Mouse (Mus musculus): Measurements from ENCODE around the gene Lrsam1. TPM values are rescaled to one million over a fixed set of nuclear protein-coding genes. Genes with fewer than 3 reads are reported as not detected.

Gene Lrsam1
- total and polyA plus RNA-seq, 2 experiments from 2014 or later, result 22.1 to 37.9 TPM

DNA sequence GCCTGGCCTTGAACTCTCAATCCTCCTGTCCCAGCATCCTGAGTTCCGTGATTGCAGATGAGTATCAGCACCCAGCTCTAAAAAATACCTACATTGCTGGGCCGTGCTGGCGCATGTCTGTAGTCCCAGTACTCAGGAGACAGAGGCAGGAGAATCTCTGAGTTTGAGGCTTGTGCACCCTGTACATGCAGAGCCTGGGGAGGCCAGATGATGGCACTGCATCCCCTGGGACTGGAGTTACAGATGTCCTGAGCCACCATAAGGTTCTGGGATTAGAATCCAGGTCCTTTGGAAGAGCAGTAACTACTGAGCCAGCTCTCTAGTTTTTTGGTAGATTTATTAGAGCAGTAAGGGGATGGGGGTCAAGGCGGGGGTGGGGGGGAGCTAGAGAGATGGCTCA is 20.9 kb downstream of the Lrsam1 start:
- H3K27me3 ChIP-seq (ENCODE audit: insufficient read depth, low read length), result no peaks in the 10 kb centered on the region
- no peak overlapping the region for H3K9ac ChIP-seq (replicated peaks; ENCODE audit: low read length)
- H3K9me3 ChIP-seq (ENCODE audit: low read length), result no peaks in the 10 kb centered on the region
- H3K4me1 ChIP-seq (ENCODE audit: insufficient read depth, low read length), result no peaks in the 10 kb centered on the region
- no peak overlapping the region for H3K27ac ChIP-seq
- ATAC-seq (0 out of 2 replicates have a peak, but pooled peaks have one; percentile 24), DNase-seq (ENCODE audit: low spot score) (no peak)
- WGBS, result 95% methylated on average over 4 of the region's 4 CpGs
- TF ChIP-seq CTCF (IDR thresholded peaks at IDR 0.05; ENCODE audit: low read depth), result no peak
- peaks cover 40% of the 10 kb centered on the region for H3K36me3 ChIP-seq (ENCODE audit: insufficient read depth, low read length)
- no peak overlapping the region for H3K4me2 ChIP-seq (ENCODE audit: low read depth, low read length)
- H3K4me3 ChIP-seq (ENCODE audit: low read length), result no peak overlapping the region

DNA sequence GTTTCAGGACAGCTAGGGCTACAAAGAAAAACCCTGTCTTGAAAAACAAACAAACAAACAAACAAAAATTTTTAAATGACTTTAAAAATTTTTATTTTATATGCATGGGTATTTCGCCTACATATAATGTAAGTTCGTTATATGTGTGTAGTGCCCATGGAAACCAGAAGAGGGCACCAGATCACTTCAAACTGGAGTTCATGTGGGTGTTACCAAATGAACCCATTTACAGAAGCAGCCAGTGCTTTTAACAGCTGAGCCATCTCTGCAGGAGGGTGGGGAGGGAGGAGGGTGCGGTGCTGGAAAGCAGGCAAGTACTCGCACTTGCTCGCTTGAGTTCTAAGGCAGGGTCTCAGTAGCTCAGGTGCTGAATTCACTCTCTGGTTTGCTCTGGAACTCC is 22.0 kb downstream of the Lrsam1 start:
- Histone ChIP-seq H3K27me3 (ENCODE audit: insufficient read depth, low read length) (no peaks in the 10 kb centered on the region), H3K9me3 (ENCODE audit: low read length) (no peaks in the 10 kb centered on the region), H3K4me1 (ENCODE audit: insufficient read depth, low read length) (no peaks in the 10 kb centered on the region), H3K9ac (replicated peaks; ENCODE audit: low read length) (no peak overlapping the region), H3K4me3 (ENCODE audit: low read length) (no peak overlapping the region), H3K27ac (no peak overlapping the region), H3K36me3 (ENCODE audit: insufficient read depth, low read length) (peaks cover 38% of the 10 kb centered on the region), H3K4me2 (ENCODE audit: low read depth, low read length) (no peak overlapping the region)
- TF ChIP-seq CTCF (IDR thresholded peaks at IDR 0.05; ENCODE audit: low read depth), result peak; percentile 72
- no peak for ATAC-seq
- peak; percentile 79 for DNase-seq (ENCODE audit: low spot score)
- WGBS, result 62% methylated on average over 5 of the region's 5 CpGs

DNA sequence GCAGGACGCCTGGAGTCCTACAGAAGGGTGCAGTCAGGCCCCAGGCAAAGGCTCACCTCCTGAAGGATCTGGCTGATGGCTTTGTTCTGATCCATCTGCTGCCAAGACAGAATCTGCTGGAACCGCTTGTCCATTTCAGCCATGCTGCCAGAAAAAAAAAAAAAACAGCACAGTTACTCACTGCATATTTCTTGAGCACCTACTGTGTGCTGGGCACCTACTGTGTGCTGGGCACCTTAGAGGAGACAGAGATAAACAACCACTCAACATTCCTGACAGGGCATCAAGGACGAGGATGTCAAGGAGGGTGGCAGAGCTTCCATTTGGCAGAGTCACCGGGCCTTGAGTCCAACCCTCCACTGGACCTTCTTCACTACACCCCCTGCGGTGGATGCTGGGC is 22.7 kb downstream of the Lrsam1 start:
- peaks cover 37% of the 10 kb centered on the region for H3K36me3 ChIP-seq (ENCODE audit: insufficient read depth, low read length)

DNA sequence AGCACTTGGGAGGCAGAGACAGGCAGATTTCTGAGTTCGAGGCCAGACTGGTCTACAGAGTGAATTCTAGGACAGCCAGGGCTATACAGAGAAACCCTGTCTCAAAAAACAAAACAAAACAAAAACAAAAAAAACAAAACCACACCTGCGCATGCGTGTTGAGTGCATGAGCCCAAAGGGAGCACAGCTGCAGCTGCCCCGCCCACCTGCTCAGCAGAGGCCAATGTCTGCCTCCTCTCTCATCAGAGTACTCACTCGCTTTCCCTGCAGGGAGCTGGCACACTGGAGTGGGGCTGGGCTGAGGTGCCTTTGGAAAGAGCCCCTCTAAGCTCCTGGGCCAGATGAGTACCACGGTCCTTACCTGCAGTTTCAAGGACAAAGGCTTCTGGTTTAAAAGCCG is 29.7 kb downstream of the Lrsam1 start:
- Histone ChIP-seq H3K4me1 (ENCODE audit: insufficient read depth, low read length) (no peaks in the 10 kb centered on the region), H3K27ac (no peak overlapping the region), H3K9me3 (ENCODE audit: low read length) (no peaks in the 10 kb centered on the region), H3K36me3 (ENCODE audit: insufficient read depth, low read length) (peaks cover 32% of the 10 kb centered on the region), H3K9ac (replicated peaks; ENCODE audit: low read length) (no peak overlapping the region), H3K4me3 (ENCODE audit: low read length) (no peak overlapping the region), H3K4me2 (ENCODE audit: low read depth, low read length) (no peak overlapping the region), H3K27me3 (ENCODE audit: insufficient read depth, low read length) (no peaks in the 10 kb centered on the region)
- TF ChIP-seq CTCF (IDR thresholded peaks at IDR 0.05; ENCODE audit: low read depth), result no peak
- ATAC-seq, result no peak
- 75% methylated on average over 7 of the region's 7 CpGs for WGBS
- no peak for DNase-seq (ENCODE audit: low spot score)

More for the DNA sequence above, 22.7 kb downstream of the Lrsam1 start:
- no peak for TF ChIP-seq CTCF (IDR thresholded peaks at IDR 0.05; ENCODE audit: low read depth)
- no peaks in the 10 kb centered on the region for H3K9me3 ChIP-seq (ENCODE audit: low read length)
- H3K27ac ChIP-seq, result no peak overlapping the region
- 92% methylated on average over 5 of the region's 5 CpGs for WGBS
- H3K27me3 ChIP-seq (ENCODE audit: insufficient read depth, low read length), result no peaks in the 10 kb centered on the region
- DNase-seq (ENCODE audit: low spot score), result no peak
- no peaks in the 10 kb centered on the region for H3K4me1 ChIP-seq (ENCODE audit: insufficient read depth, low read length)
- H3K9ac ChIP-seq (replicated peaks; ENCODE audit: low read length), result no peak overlapping the region
- no peak overlapping the region for H3K4me3 ChIP-seq (ENCODE audit: low read length)
- ATAC-seq, result no peak
- H3K4me2 ChIP-seq (ENCODE audit: low read depth, low read length), result no peak overlapping the region

DNA sequence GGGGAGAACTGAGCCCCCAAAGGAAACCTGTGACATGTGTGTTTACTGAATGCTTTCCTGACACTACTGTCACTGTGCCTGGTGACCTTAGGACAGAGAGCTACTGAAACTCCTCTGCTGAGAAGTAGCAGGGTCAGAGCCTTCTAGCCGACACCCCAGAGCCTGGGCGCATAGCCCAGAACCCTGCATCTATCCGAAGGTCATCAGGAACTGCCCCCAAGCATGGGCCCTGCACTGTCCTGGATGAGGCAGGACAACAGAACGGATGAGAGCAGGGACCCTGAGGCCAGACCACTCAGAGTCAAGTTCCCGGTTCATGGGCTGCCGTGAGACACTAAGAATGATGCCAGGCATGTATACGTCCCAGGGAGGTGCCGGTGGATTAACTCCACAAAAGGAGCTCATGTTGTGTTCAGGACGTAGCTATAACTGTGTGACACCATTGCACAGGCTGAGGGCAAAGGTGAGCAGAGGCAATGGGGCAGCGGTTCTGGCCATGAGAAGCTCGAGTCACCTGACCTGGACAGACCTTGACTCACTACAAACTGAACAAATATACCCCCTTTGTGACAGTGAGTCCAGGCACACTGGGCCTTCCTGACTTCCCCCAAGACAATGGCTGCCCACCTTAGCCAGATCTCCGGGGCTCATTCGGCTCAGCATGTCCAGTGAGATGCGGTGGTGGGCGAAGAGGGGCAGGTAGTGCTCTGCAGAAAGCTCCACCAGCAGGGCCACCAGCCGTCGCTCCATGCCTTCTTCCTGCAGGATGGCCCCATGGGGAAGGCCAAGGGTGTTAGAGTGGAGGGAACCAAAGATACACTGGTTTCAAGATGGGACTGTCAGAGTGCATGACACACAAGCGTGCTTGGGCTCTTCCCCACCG is 32.2 kb downstream of the Lrsam1 start:
- H3K4me1 ChIP-seq (ENCODE audit: insufficient read depth, low read length), result no peaks in the 10 kb centered on the region
- DNase-seq (ENCODE audit: low spot score) (no peak), ATAC-seq (no peak)
- H3K4me2 ChIP-seq (ENCODE audit: low read depth, low read length), result no peak overlapping the region
- no peaks in the 10 kb centered on the region for H3K27me3 ChIP-seq (ENCODE audit: insufficient read depth, low read length)
- no peak for TF ChIP-seq CTCF (IDR thresholded peaks at IDR 0.05; ENCODE audit: low read depth)
- no peak overlapping the region for H3K9ac ChIP-seq (replicated peaks; ENCODE audit: low read length)
- no peak overlapping the region for H3K27ac ChIP-seq
- H3K9me3 ChIP-seq (ENCODE audit: low read length), result no peaks in the 10 kb centered on the region
- peaks cover 26% of the 10 kb centered on the region for H3K36me3 ChIP-seq (ENCODE audit: insufficient read depth, low read length)
- H3K4me3 ChIP-seq (ENCODE audit: low read length), result no peak overlapping the region
- 85% methylated on average over 19 of the region's 19 CpGs for WGBS

DNA sequence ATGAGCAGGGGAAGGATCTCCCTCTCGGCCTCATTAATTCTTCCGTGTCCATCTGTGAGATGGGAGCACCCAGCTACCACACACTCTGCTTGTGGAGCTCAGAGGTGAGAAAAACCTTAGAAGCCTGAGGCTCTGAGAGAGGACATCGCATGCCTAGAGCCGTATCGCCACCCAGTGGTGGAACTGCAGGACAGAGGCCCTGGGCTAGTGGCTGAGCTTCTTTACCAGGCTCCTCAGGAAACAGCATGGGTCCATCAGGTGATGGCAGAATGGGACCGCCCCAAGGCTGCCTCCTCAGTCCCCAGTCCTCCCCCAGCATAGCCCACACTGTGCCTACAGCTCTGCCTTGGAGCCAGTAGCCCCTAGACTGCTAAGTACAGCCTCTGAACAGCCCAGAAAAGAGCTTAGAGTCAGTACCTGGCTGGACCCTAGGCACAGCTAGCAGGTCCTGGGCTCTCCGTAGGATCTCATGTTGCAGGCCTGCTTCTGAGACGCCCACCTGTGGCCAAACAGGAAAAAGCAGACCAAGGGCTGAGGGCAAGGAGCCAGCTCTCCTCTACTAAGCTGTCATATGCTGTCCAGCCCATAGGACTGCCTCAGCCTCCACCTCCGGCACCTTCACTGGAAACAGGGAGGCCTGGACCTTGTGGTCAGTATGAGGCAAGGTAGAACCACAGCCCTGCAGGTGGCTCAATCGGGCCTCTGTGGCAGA is 33.0 kb downstream of the Lrsam1 start:
- peak; percentile 79 for DNase-seq (ENCODE audit: low spot score)
- H3K4me2 ChIP-seq (ENCODE audit: low read depth, low read length), result no peak overlapping the region
- H3K9me3 ChIP-seq (ENCODE audit: low read length), result no peaks in the 10 kb centered on the region
- peak; percentile 78 for ATAC-seq
- H3K27me3 ChIP-seq (ENCODE audit: insufficient read depth, low read length), result no peaks in the 10 kb centered on the region
- H3K4me1 ChIP-seq (ENCODE audit: insufficient read depth, low read length), result no peaks in the 10 kb centered on the region
- peaks cover 31% of the 10 kb centered on the region for H3K36me3 ChIP-seq (ENCODE audit: insufficient read depth, low read length)
- peak; percentile 90 for TF ChIP-seq CTCF (IDR thresholded peaks at IDR 0.05; ENCODE audit: low read depth)
- WGBS, result 31% methylated on average over 10 of the region's 10 CpGs
- H3K9ac ChIP-seq (replicated peaks; ENCODE audit: low read length), result no peak overlapping the region
- no peak overlapping the region for H3K4me3 ChIP-seq (ENCODE audit: low read length)
- no peak overlapping the region for H3K27ac ChIP-seq
